Mouse (Mus musculus) stomach, postnatal 0 days (tissue): ENCODE measurements around the gene Slc38a3.

ENCODE experiments used
- CTCF ChIP-seq: IDR thresholded peaks from 2 replicates; pipeline ENCODE4 v1.5.1; 2016; ENCODE audit warnings: antibody characterized with exemption, low read depth, mild to moderate bottlenecking, moderate library complexity
- EP300 ChIP-seq: optimal IDR thresholded peaks from 2 replicates; pipeline ENCODE3; 2016; ENCODE audit warnings: antibody characterized with exemption

DNA sequence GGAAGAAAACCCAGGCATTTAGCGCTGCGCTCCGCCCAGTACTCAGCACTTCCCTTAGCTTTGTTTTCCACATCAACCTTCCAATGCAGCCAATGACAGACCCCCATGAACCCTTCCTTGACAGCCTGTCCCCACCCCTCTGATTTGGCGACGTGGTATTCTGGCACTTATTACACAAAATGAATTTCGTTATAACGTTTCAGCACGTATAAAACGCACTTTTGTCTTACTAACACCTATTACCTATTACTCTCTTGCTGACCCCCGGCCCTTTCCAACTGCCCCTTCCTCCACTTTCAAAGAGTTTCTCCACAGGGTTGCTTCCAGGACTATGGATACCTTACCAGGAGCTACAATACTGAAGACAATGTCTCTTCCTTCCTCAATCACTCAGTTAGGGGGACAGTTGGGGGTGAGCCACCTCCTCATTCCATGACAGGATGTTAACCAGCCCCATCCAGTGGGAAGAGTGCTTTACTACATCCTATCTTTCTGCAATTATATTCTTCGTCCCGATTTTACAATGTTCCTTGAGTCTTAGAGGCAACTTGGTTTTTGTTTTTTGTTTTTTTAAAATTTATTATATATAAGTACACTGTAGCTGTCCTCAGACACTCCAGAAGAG lies 56.3 kb downstream of the Slc38a3 start:
- TF ChIP-seq CTCF = peak; percentile 58
- TF ChIP-seq EP300 = peak; percentile 17
